Comparison of ENCODE assay signal across 15 mouse cellular contexts in genomic region chr5:107224151-107224550, GRCm38 (mm10).
DNase-seq lines count a peak whose midpoint lies in the region; ATAC-seq and TF ChIP-seq lines count a peak whose summit lies in the region.
"Had no signal": no experiment of that assay in that cellular context is flagged by ENCODE, and none has a peak within 500 bp of the region (broad histone marks: within the 10 kb centered on the region; RNA-seq: fewer than 3 reads in every experiment).

No protein-coding gene starts in this region.

- 0 out of 2 replicates have a peak overlapping the region, but pooled peaks have one; percentile 1 for H3K9ac ChIP-seq in heart, embryonic 14.5 days (ENCODE audit: low read length)
- no peak overlapping the region for H3K9ac ChIP-seq in stomach, embryonic 14.5 days (replicated peaks; ENCODE audit: low read depth, low read length)
- no peak overlapping the region for H3K9ac ChIP-seq in stomach, postnatal 0 days (ENCODE audit: low read length)
- peak overlapping the region; percentile 41; the same call in 1 of the 2 replicates for H3K9ac ChIP-seq in liver, embryonic 13.5 days
- H3K9ac ChIP-seq: embryonic facial prominence, embryonic 13.5 days; neural tube, embryonic 15.5 days had no signal

- no peak for TF ChIP-seq CTCF in stomach, postnatal 0 days (IDR thresholded peaks at IDR 0.05; ENCODE audit: low read depth)

- H3K27ac ChIP-seq in heart, embryonic 14.5 days (replicated peaks in 1 of 2; ENCODE audit: control insufficient read depth in 1 of 2, insufficient read depth in 1 of 2, low read depth in 2 of 2, low read length in 2 of 2), result 0 out of 4 replicates have a peak overlapping the region, but pooled peaks of 1 of the 2 experiments have one; percentile 38
- 0 out of 2 replicates have a peak overlapping the region, but pooled peaks have one; percentile 21 for H3K27ac ChIP-seq in stomach, embryonic 14.5 days (ENCODE audit: low read length)
- no peak overlapping the region for H3K27ac ChIP-seq in stomach, postnatal 0 days (replicated peaks)
- peak overlapping the region; percentile 43 for H3K27ac ChIP-seq in liver, embryonic 13.5 days
- H3K27ac ChIP-seq: forebrain, embryonic 10.5 days; neural tube, embryonic 15.5 days had no signal

- no peaks in the 10 kb centered on the region for H3K9me3 ChIP-seq in heart, embryonic 14.5 days (ENCODE audit: control insufficient read depth, low read length)
- H3K9me3 ChIP-seq in stomach, embryonic 14.5 days (ENCODE audit: control insufficient read depth, low read depth, low read length), result no peaks in the 10 kb centered on the region
- no peaks in the 10 kb centered on the region for H3K9me3 ChIP-seq in stomach, postnatal 0 days (ENCODE audit: control insufficient read depth, low read length)
- H3K9me3 ChIP-seq in liver, embryonic 13.5 days (replicated peaks), result no peaks in the 10 kb centered on the region
- H3K9me3 ChIP-seq: embryonic facial prominence, embryonic 13.5 days; forebrain, embryonic 10.5 days; neural tube, embryonic 15.5 days had no signal

- ATAC-seq in heart, embryonic 14.5 days (ENCODE audit: insufficient number of reproducible peaks, insufficient read depth, low FRiP score, low read depth), result no peak
- ATAC-seq in stomach, embryonic 14.5 days (ENCODE audit: insufficient number of reproducible peaks, insufficient read depth, low FRiP score, low read depth), result no peak
- no peak for ATAC-seq in stomach, postnatal 0 days (ENCODE audit: low FRiP score, low TSS enrichment)
- ATAC-seq in liver, embryonic 13.5 days (ENCODE audit: low read depth), result peak; percentile 69
- ATAC-seq: hindbrain, embryonic 16.5 days had no signal

- no peak for DNase-seq in heart, adult 18-20 months
- DNase-seq in stomach, postnatal 0 days (ENCODE audit: low spot score), result no peak
- DNase-seq in liver, embryonic 13.5 days, result no peak
- DNase-seq in frontal cortex, postnatal 25 days (ENCODE audit: low spot score in 2 of 2), result no peak
- DNase-seq in frontal cortex, postnatal 14 days (ENCODE audit: low spot score in 2 of 2), result no peak
- DNase-seq: cerebellum, adult 2 months; kidney, adult 18-20 months; left cerebral cortex, postnatal 4 days; lung, postnatal 10 days had no signal

- no peaks in the 10 kb centered on the region for H3K27me3 ChIP-seq in heart, embryonic 14.5 days (ENCODE audit: control insufficient read depth, insufficient read depth, low read length)
- no peaks in the 10 kb centered on the region for H3K27me3 ChIP-seq in stomach, embryonic 14.5 days (ENCODE audit: control insufficient read depth, insufficient read depth, low read length)
- no peaks in the 10 kb centered on the region for H3K27me3 ChIP-seq in stomach, postnatal 0 days (ENCODE audit: control insufficient read depth, insufficient read depth, low read length)
- no peaks in the 10 kb centered on the region for H3K27me3 ChIP-seq in liver, embryonic 13.5 days
- H3K27me3 ChIP-seq: embryonic facial prominence, embryonic 13.5 days; neural tube, embryonic 15.5 days had no signal

- H3K4me1 ChIP-seq in heart, embryonic 14.5 days (ENCODE audit: control insufficient read depth in 2 of 2, insufficient read depth in 2 of 2, low read length in 2 of 2), result peaks cover 17 to 32% of the 10 kb centered on the region in 2 experiments
- H3K4me1 ChIP-seq in stomach, embryonic 14.5 days (ENCODE audit: control insufficient read depth, insufficient read depth, low read length), result peaks cover 29% of the 10 kb centered on the region
- peaks cover 3% of the 10 kb centered on the region; the same call in 1 of the 2 replicates for H3K4me1 ChIP-seq in stomach, postnatal 0 days (replicated peaks; ENCODE audit: control insufficient read depth, insufficient read depth)
- peaks cover 78% of the 10 kb centered on the region for H3K4me1 ChIP-seq in liver, embryonic 13.5 days (replicated peaks)

- H3K4me3 ChIP-seq in heart, embryonic 14.5 days (ENCODE audit: control insufficient read depth in 1 of 2, insufficient read depth in 1 of 2, low read depth in 1 of 2, low read length in 2 of 2), result no peak overlapping the region
- H3K4me3 ChIP-seq in stomach, embryonic 14.5 days (ENCODE audit: low read depth, low read length), result no peak overlapping the region
- H3K4me3 ChIP-seq in stomach, postnatal 0 days (ENCODE audit: low read depth, low read length), result no peak overlapping the region
- no peak overlapping the region for H3K4me3 ChIP-seq in liver, embryonic 13.5 days (replicated peaks)
- H3K4me3 ChIP-seq: embryonic facial prominence, embryonic 13.5 days; forebrain, embryonic 10.5 days; neural tube, embryonic 15.5 days had no signal

- no peak overlapping the region for H3K4me2 ChIP-seq in heart, embryonic 14.5 days (ENCODE audit: low read length)
- H3K4me2 ChIP-seq in stomach, embryonic 14.5 days (replicated peaks; ENCODE audit: low read depth, low read length), result no peak overlapping the region
- no peak overlapping the region for H3K4me2 ChIP-seq in stomach, postnatal 0 days (replicated peaks; ENCODE audit: low read depth)
- peak overlapping the region; percentile 21 for H3K4me2 ChIP-seq in liver, embryonic 13.5 days
- H3K4me2 ChIP-seq: embryonic facial prominence, embryonic 13.5 days; neural tube, embryonic 15.5 days had no signal

- WGBS in heart, embryonic 14.5 days, result 18% methylated on average over 5 of the region's 5 CpGs
- WGBS in stomach, embryonic 14.5 days, result 39% methylated on average over 5 of the region's 5 CpGs
- 55% methylated on average over 5 of the region's 5 CpGs for WGBS in stomach, postnatal 0 days
- WGBS in liver, embryonic 13.5 days (ENCODE audit: insufficient replicate concordance), result 3% methylated on average over 5 of the region's 5 CpGs

- H3K36me3 ChIP-seq in heart, embryonic 14.5 days (ENCODE audit: control insufficient read depth, insufficient read depth, low read length), result no peaks in the 10 kb centered on the region
- H3K36me3 ChIP-seq in stomach, embryonic 14.5 days (ENCODE audit: control insufficient read depth, insufficient read depth, low read length), result no peaks in the 10 kb centered on the region
- no peaks in the 10 kb centered on the region for H3K36me3 ChIP-seq in stomach, postnatal 0 days (ENCODE audit: control insufficient read depth, insufficient read depth, low read length)
- H3K36me3 ChIP-seq in liver, embryonic 13.5 days, result peaks cover 8% of the 10 kb centered on the region
- H3K36me3 ChIP-seq: forebrain, embryonic 10.5 days; neural tube, embryonic 15.5 days had no signal

- no peak for TF ChIP-seq EP300 in stomach, postnatal 0 days (optimal IDR thresholded peaks at IDR 0.05)

Comparison
In these comparisons a context has a peak if more than half of its experiments do, and no peak if none do; other contexts are left out.
1. H3K9ac ChIP-seq: peak in heart, embryonic 14.5 days (single experiment) and liver, embryonic 13.5 days (single experiment); none in stomach, embryonic 14.5 days (single experiment) and stomach, postnatal 0 days (single experiment).